Mouse (Mus musculus) limb, embryonic 14.5 days (tissue): Measurements from ENCODE around the gene Hand2. TPM values are rescaled to one million over a fixed set of nuclear protein-coding genes. Genes with fewer than 3 reads are reported as not detected.

Source experiments
- ATAC-seq: fragments of 200-750 bp; cut with Nextera tagmentation; 2 replicates; pipeline ENCODE4 v1.8.0; 2017; ENCODE audit warnings: low read depth, moderate number of reproducible peaks, moderate TSS enrichment; ENCODE audit not compliant: low FRiP score
- DNase-seq: peaks from one replicate; pipeline ENCODE4 v3.0.0-alpha.2; 2015; ENCODE audit warnings: low spot score
- H3K27ac ChIP-seq: fragments of 300-500 bp; sonication (generic); replicated peaks from 2 replicates; pipeline ENCODE4 v1.5.1; 2014; ENCODE audit warnings: low read depth, mild to moderate bottlenecking, low read length, moderate library complexity, mixed read lengths
- H3K27me3 ChIP-seq: fragments of 300-500 bp; sonication (generic); 2 replicates; pipeline ENCODE4 v1.6.1; 2014; ENCODE audit warnings: low read length, mixed read lengths; ENCODE audit not compliant: control insufficient read depth, insufficient read depth
- H3K36me3 ChIP-seq: fragments of 300-500 bp; sonication (generic); 2 replicates; pipeline ENCODE4 v1.6.1; 2014; ENCODE audit warnings: mild to moderate bottlenecking, low read length, moderate library complexity, mixed read lengths; ENCODE audit not compliant: control insufficient read depth, insufficient read depth
- H3K4me1 ChIP-seq: fragments of 300-500 bp; sonication (generic); 2 replicates; pipeline ENCODE4 v1.6.1; 2014; ENCODE audit warnings: antibody characterized with exemption, low read length, mixed read lengths; ENCODE audit not compliant: control insufficient read depth, insufficient read depth
- H3K4me2 ChIP-seq: fragments of 300-500 bp; sonication (generic); replicated peaks from 2 replicates; pipeline ENCODE4 v1.6.1; 2014; ENCODE audit warnings: low read depth, mild to moderate bottlenecking, low read length, moderate library complexity; ENCODE audit not compliant: severe bottlenecking
- H3K4me3 ChIP-seq: fragments of 300-500 bp; sonication (generic); replicated peaks from 2 replicates; pipeline ENCODE4 v1.5.1; 2014; ENCODE audit warnings: low read length
- H3K9ac ChIP-seq: fragments of 300-500 bp; sonication (generic); 2 replicates; pipeline ENCODE4 v1.6.1; 2014; ENCODE audit warnings: mild to moderate bottlenecking, low read depth, low read length, moderate library complexity; ENCODE audit not compliant: severe bottlenecking
- H3K9me3 ChIP-seq: fragments of 300-500 bp; sonication (generic); 2 replicates; pipeline ENCODE4 v1.6.1; 2016; ENCODE audit warnings: low read length; ENCODE audit not compliant: control insufficient read depth
- POLR2A ChIP-seq: fragments of 200-500 bp; IDR thresholded peaks from 2 replicates; pipeline ENCODE4 v1.8.0; 2012; ENCODE audit warnings: inconsistent platforms, mild to moderate bottlenecking, moderate library complexity, borderline replicate concordance; ENCODE audit not compliant: insufficient read depth, insufficient read length; ENCODE audit errors: extremely low read depth
- WGBS: fragments of 180-500 bp; shearing (Covaris S2); extraction: QIAGEN DNeasy Blood & Tissue Kit; methylation state at CpG from one replicate; pipeline ENCODE4 v1.1.7; 2014; 5-methylcytosine and 5-hydroxymethylcytosine counted together
- polyA plus RNA-seq, 2 experiments: library from polyadenylated mRNA; depleted of rRNA in 1 of 2; stranded (reverse) in 1 of 2; unstranded in 1 of 2; fragments of >200 nt; fragmentation: Nextera tagmentation in 1 of 2; extraction: Ambion mirVana in 1 of 2; gene quantifications; 2 replicates each; pipeline versions ENCODE4 v1.2.1 to v1.2.3; 2012 to 2014

Gene Hand2
- polyA plus RNA-seq, 2 experiments, result 9.8 to 33.4 TPM

GRCm38 (mm10) chr8:57333795-57334551 is 13.2 kb downstream of the Hand2 start:
- DNase-seq, result no peak
- under 1% methylated on average over 41 of the region's 41 CpGs for whole genome bisulfite sequencing
- H3K27me3 ChIP-seq, result peaks cover 42% of the 10 kb centered on the region; the same call in 1 of the 2 replicates

DNA sequence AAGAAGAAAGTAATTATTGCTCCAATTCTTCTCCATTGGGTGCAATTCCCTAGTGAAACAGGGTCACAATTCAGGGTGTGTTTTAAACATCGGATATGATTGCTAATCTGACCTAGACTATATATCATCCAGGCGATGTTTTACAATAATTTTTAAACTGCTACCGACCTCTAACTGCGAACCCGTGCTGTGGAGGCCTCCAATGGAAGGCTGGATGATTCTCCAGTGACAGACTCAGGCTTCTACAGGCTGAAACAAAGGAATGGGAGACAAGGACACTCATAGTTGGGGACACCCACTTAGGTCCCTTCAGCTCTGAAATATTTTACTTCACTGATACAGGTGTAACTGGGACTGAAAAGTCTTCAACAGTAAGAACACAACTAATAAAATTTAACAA is 13.9 kb downstream of the Hand2 start:
- peak overlapping the region; percentile 39 for H3K4me3 ChIP-seq
- H3K4me2 ChIP-seq, result peak overlapping the region; percentile 85
- H3K27me3 ChIP-seq, result peaks cover 43% of the 10 kb centered on the region; the same call in 1 of the 2 replicates
- H3K27ac ChIP-seq, result peak overlapping the region; percentile 68
- no peaks in the 10 kb centered on the region for H3K9me3 ChIP-seq
- DNase-seq (no peak), ATAC-seq (no peak)
- no peak for TF ChIP-seq POLR2A
- H3K9ac ChIP-seq, result peak overlapping the region; percentile 62; the same call in 1 of the 2 replicates
- H3K4me1 ChIP-seq, result peaks cover 21% of the 10 kb centered on the region
- WGBS, result 10% methylated on average over 5 of the region's 5 CpGs
- no peaks in the 10 kb centered on the region for H3K36me3 ChIP-seq

More at GRCm38 (mm10) chr8:57333795-57334551, 13.2 kb downstream of the Hand2 start:
- peak; percentile 58; the same call in 1 of the 2 replicates for ATAC-seq
- H3K4me1 ChIP-seq, result peaks cover 20% of the 10 kb centered on the region; the same call in 1 of the 2 replicates
- H3K9ac ChIP-seq, result peak overlapping the region; percentile 62
- no peaks in the 10 kb centered on the region for H3K9me3 ChIP-seq
- H3K27ac ChIP-seq, result peak overlapping the region; percentile 68
- peak overlapping the region; percentile 85 for H3K4me2 ChIP-seq
- no peaks in the 10 kb centered on the region for H3K36me3 ChIP-seq
- no peak for TF ChIP-seq POLR2A
- H3K4me3 ChIP-seq, result peak overlapping the region; percentile 39

DNA sequence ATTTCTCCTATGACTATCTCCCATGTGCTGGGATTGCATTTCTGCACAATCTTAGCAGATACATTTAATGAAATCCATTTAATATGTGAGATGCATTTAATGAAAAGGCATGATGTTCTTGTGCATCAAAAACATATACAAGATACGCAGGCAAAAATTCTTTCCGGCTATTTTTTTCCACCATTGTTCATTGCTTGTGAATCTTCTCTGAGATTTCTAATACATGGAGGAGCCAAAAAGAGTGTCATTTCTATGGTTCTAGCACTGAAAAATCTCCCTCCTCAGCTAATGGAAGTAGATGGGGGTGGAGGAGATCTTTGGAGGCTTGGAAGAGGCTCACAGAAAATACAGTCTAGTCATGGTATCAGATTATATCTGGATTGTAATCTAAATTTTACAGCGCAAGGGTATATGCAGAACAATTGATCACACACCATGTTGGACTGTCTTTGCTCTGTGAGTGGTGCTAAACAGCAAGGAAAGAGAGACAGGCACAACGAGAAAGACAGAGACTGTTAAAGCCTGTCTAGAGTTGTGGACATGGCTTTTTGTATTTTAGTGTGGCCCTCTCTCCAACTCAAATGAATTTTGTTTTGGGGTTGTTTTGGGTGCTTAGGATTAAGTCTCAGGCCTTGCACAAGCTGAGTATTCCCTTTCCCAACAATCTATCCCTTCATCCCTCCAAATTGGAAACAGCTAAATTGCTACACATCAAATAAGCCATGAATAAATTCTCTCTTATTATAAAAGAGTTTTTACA is 16.7 kb downstream of the Hand2 start:
- H3K9me3 ChIP-seq, result no peaks in the 10 kb centered on the region
- 56% methylated on average over 4 of the region's 4 CpGs for WGBS
- no peak overlapping the region for H3K4me2 ChIP-seq
- peaks cover 43% of the 10 kb centered on the region for H3K4me1 ChIP-seq
- no peak overlapping the region for H3K9ac ChIP-seq
- H3K27ac ChIP-seq, result no peak overlapping the region
- no peak overlapping the region for H3K4me3 ChIP-seq
- DNase-seq (no peak), ATAC-seq (no peak)
- peaks cover 30% of the 10 kb centered on the region; the same call in 1 of the 2 replicates for H3K27me3 ChIP-seq
- no peaks in the 10 kb centered on the region for H3K36me3 ChIP-seq
- TF ChIP-seq POLR2A, result no peak

- no peak for TF ChIP-seq POLR2A
- H3K9ac ChIP-seq, result peak overlapping the region; percentile 68
- H3K27ac ChIP-seq, result no peak overlapping the region
- peak overlapping the region; percentile 36 for H3K4me3 ChIP-seq
- H3K4me1 ChIP-seq, result peaks cover 46% of the 10 kb centered on the region
- no peaks in the 10 kb centered on the region for H3K9me3 ChIP-seq
- no peak for ATAC-seq
- DNase-seq, result no peak
- peak overlapping the region; percentile 61 for H3K4me2 ChIP-seq
- 25% methylated on average over 14 of the region's 14 CpGs for WGBS
- peaks cover 35% of the 10 kb centered on the region; the same call in 1 of the 2 replicates for H3K27me3 ChIP-seq
- no peaks in the 10 kb centered on the region for H3K36me3 ChIP-seq
Observed at GRCm38 (mm10) chr8:57339711-57340650, 19.2 kb downstream of the Hand2 start.
